Mouse (Mus musculus): ENCODE data around the gene Slc47a1.

DNA sequence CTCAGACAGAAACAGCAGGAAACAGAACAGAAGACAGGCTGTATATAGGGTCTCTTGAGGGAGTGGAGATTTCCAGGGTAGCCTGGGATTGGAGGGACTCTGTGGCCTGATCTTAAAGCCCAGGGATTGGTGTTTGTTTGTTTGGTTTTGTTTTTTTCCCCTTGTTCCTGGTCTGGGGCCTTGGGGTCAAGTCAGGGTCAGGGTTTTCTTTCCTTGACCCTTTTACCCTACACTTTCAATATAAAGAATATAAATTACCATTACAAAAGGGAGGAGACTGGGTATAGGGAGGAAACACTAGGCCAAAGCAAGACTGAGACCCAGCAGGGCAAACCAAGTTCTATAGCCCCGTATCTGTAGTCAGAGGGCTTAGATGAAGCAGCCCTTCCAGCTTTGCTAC, 81.6 kb downstream of the Slc47a1 start:
- TF ChIP-seq GATA1 (IDR thresholded peaks at IDR 0.05; ENCODE audit: borderline replicate concordance, low read length), result no peak
- TF ChIP-seq FLI1 (IDR thresholded peaks at IDR 0.05; ENCODE audit: low read length), result no peak
